Mouse (Mus musculus) MEL (cell line): ENCODE measurements around the gene Spef2.

Source experiments
- CHD1 ChIP-seq: IDR thresholded peaks from 2 replicates; pipeline ENCODE4 v1.6.1; 2012; ENCODE audit warnings: low read depth, mild to moderate bottlenecking, inconsistent platforms, low read length, improper control_type of control experiment
- CTCF ChIP-seq, 3 experiments: IDR thresholded peaks in 2 of 3; conservative IDR thresholded peaks in 1 of 3; 2 replicates each; pipeline ENCODE4 v1.5.1; 2011 to 2012; ENCODE audit warnings: low read length in 3 of 3, low read depth in 2 of 3, mild to moderate bottlenecking in 2 of 3, improper control_type of control experiment in 1 of 3, inconsistent platforms in 1 of 3, mixed read lengths in 1 of 3, moderate library complexity in 1 of 3; ENCODE audit not compliant: control insufficient read depth in 1 of 3, insufficient read depth in 1 of 3, poor library complexity in 1 of 3, severe bottlenecking in 1 of 3
- E2F4 ChIP-seq: IDR thresholded peaks from 2 replicates; pipeline ENCODE4 v1.6.1; 2011; ENCODE audit warnings: low read depth, low read length, improper control_type of control experiment, borderline replicate concordance
- EP300 ChIP-seq, 2 experiments: IDR thresholded peaks; 2 replicates each; pipeline ENCODE4 v1.6.1; 2011; ENCODE audit warnings: improper control_type of control experiment in 2 of 2, low read length in 2 of 2, low read depth in 1 of 2, mild to moderate bottlenecking in 1 of 2
- MAFK ChIP-seq: IDR thresholded peaks from 2 replicates; pipeline ENCODE4 v1.6.1; 2011; ENCODE audit warnings: low read depth, mild to moderate bottlenecking, low read length, improper control_type of control experiment, borderline replicate concordance
- MEF2A ChIP-seq: IDR thresholded peaks from 2 replicates; pipeline ENCODE4 v1.6.1; 2014; ENCODE audit warnings: low read depth, mild to moderate bottlenecking, inconsistent platforms, low read length, improper control_type of control experiment; ENCODE audit not compliant: poor library complexity, insufficient replicate concordance, severe bottlenecking; ENCODE audit errors: extremely low read depth
- POLR2A ChIP-seq, 2 experiments: IDR thresholded peaks; 2 replicates each; pipeline ENCODE4 v1.6.1; 2011 to 2012; ENCODE audit warnings: low read length in 2 of 2, mild to moderate bottlenecking in 2 of 2, control low read depth in 1 of 2, improper control_type of control experiment in 1 of 2, low read depth in 1 of 2, moderate library complexity in 1 of 2; ENCODE audit not compliant: control insufficient read depth in 1 of 2, insufficient read depth in 1 of 2, poor library complexity in 1 of 2
- TAL1 ChIP-seq: IDR thresholded peaks from 2 replicates; pipeline ENCODE4 v1.6.1; 2012; ENCODE audit warnings: mild to moderate bottlenecking, inconsistent platforms, low read length, moderate library complexity, mixed read lengths

GRCm38 (mm10) chr15:9599382-9600087 is 149.1 kb downstream of the Spef2 start:
- TF ChIP-seq CHD1 = no peak
- no peak for TF ChIP-seq POLR2A (IDR thresholded peaks at IDR 0.05; ENCODE audit: control insufficient read depth in 1 of 2, insufficient read depth in 1 of 2, low read depth in 1 of 2, low read length in 2 of 2, poor library complexity in 1 of 2)
- no peak for TF ChIP-seq MEF2A
- no peak for TF ChIP-seq CTCF (IDR thresholded peaks at IDR 0.05 in 2 of 3, conservative IDR thresholded peaks at IDR 0.05 in 1 of 3; ENCODE audit: control insufficient read depth in 1 of 3, insufficient read depth in 1 of 3, low read depth in 2 of 3, low read length in 3 of 3, poor library complexity in 1 of 3, severe bottlenecking in 1 of 3)
- TF ChIP-seq EP300 (IDR thresholded peaks at IDR 0.05; ENCODE audit: low read depth in 1 of 2, low read length in 2 of 2) = no peak
- no peak for TF ChIP-seq MAFK
- TF ChIP-seq E2F4 = no peak
- no peak for TF ChIP-seq TAL1
